Mouse (Mus musculus): ENCODE measurements around the gene Ide. TPM values are rescaled to one million over a fixed set of nuclear protein-coding genes. Genes with fewer than 3 reads are reported as not detected.
A peak's percentile ranks its signal among the peaks of the same experiment; 100 is the strongest.

Gene Ide
- polyA plus RNA-seq, 1 experiment from 2014 or later = 54.3 TPM

DNA sequence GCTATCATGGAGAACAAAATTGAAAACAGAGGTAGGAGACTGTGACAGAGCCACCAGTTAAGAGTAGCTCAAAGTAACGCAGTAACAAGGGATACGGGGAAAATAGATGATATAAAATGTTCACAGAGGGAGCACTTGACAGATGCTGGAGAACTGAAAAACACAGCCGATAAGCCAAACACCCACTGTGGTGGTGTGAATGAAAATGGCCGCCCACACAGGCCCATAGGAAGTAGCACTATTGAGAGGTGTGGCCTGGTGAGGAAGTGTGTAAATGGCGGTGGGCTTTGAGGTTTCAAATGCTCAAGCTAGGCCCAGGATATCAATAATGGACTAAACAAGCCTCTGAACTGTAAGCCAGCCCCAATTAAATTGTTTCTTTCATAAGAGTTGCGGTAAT lies 26.2 kb downstream of the Ide start:
- WGBS (ENCODE audit: missing documents) = 96% methylated on average over 6 of the region's 6 CpGs
- Histone ChIP-seq H3K79me2 (ENCODE audit: inconsistent target) (no peaks in the 10 kb centered on the region), H3K27ac (no peak overlapping the region), H3K4me3 (ENCODE audit: inconsistent target) (no peak overlapping the region), H3K36me3 (ENCODE audit: inconsistent target) (peaks cover 49% of the 10 kb centered on the region)

DNA sequence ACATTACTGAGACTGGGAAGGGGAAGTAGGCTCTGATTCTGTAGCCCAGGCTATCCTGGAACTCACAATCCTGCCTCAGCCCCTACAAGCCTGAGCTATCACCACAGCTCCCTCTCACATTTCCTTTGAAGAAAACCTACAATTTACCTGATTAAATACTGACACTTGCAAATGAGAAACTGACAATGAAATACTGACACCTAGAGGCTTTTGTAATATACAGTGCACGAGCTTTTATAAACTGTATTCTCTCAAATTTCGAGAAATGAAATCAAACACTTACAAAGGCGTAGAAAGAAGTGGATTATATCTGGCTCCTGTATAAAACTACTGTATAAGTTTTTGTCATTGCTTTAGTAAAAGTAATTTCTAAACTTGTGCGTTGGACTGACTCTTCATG lies 27.5 kb downstream of the Ide start:
- peaks cover 40% of the 10 kb centered on the region for H3K36me3 ChIP-seq (ENCODE audit: inconsistent target)
- H3K27ac ChIP-seq = no peak overlapping the region
- H3K4me3 ChIP-seq (ENCODE audit: inconsistent target) = no peak overlapping the region
- 95% methylated on average over 4 of the region's 4 CpGs for WGBS (ENCODE audit: missing documents)
- no peaks in the 10 kb centered on the region for H3K79me2 ChIP-seq (ENCODE audit: inconsistent target)

GRCm38 (mm10) chr19:37308941-37309340 lies 28.7 kb downstream of the Ide start:
- Histone ChIP-seq H3K79me2 (ENCODE audit: inconsistent target) (no peaks in the 10 kb centered on the region), H3K36me3 (ENCODE audit: inconsistent target) (peaks cover 28% of the 10 kb centered on the region), H3K4me3 (ENCODE audit: inconsistent target) (no peak overlapping the region), H3K27ac (no peak overlapping the region)
- WGBS (ENCODE audit: missing documents) = 98% methylated on average over 7 of the region's 7 CpGs

- Histone ChIP-seq H3K79me2 (ENCODE audit: inconsistent target) (no peaks in the 10 kb centered on the region), H3K36me3 (ENCODE audit: inconsistent target) (peaks cover 29% of the 10 kb centered on the region), H3K27ac (0 out of 2 replicates have a peak overlapping the region, but pooled peaks have one; percentile 3), H3K4me3 (ENCODE audit: inconsistent target) (no peak overlapping the region)
- WGBS (ENCODE audit: missing documents) = 76% methylated on average over 6 of the region's 6 CpGs
Observed at GRCm38 (mm10) chr19:37307826-37308545, 29.7 kb downstream of the Ide start.

DNA sequence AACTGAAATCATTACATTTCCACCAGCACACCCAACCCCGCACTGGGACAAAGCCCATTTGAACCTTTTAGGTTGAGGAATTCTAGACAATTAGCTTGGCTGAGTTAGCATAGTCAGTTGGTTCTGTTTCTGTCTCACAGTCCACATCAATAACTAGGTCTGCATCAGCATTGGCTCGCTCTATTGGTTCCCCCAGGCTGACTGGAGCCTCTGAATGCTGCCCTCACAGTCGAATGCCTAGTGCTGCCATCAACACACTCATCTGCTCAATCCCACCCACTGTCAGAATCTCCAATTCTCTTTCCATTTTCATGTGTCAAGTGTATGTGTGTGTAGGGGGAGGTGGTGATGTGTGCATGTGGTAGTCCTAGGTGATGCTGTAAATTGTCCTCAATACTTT lies 31.5 kb downstream of the Ide start:
- H3K79me2 ChIP-seq (ENCODE audit: inconsistent target) = no peaks in the 10 kb centered on the region
- H3K27ac ChIP-seq = no peak overlapping the region
- WGBS (ENCODE audit: missing documents) = 98% methylated on average over 3 of the region's 3 CpGs
- H3K36me3 ChIP-seq (ENCODE audit: inconsistent target) = peaks cover 18% of the 10 kb centered on the region; the same call in 1 of the 2 replicates
- H3K4me3 ChIP-seq (ENCODE audit: inconsistent target) = no peak overlapping the region

DNA sequence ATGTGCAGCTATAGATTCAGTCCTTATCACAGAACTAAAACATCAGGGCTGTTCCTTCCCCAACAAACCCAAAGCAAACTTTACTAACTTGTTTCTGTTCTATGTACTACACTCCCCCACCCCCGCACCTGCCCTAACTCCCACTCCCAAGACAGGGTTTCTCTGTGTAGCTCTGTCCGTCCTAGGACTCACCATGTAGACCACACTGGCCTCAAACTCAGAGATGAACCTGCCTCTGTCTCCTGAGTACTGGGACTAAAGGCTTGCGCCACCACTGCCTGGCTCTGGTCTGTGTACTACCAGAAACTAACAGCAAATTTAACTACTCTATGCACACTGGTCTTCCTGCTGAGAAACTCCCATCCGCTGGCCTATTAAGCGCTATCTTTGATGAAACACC lies 32.8 kb downstream of the Ide start:
- Histone ChIP-seq H3K79me2 (ENCODE audit: inconsistent target) (no peaks in the 10 kb centered on the region), H3K4me3 (ENCODE audit: inconsistent target) (no peak overlapping the region), H3K27ac (no peak overlapping the region), H3K36me3 (ENCODE audit: inconsistent target) (peaks cover 13% of the 10 kb centered on the region; the same call in 1 of the 2 replicates)
- 100% methylated on average over 5 of the region's 5 CpGs for WGBS (ENCODE audit: missing documents)

GRCm38 (mm10) chr19:37304006-37304405 lies 33.6 kb downstream of the Ide start:
- H3K36me3 ChIP-seq (ENCODE audit: inconsistent target) = peaks cover 8% of the 10 kb centered on the region; the same call in 1 of the 2 replicates
- no peaks in the 10 kb centered on the region for H3K79me2 ChIP-seq (ENCODE audit: inconsistent target)
- H3K27ac ChIP-seq = no peak overlapping the region
- WGBS (ENCODE audit: missing documents) = 95% methylated on average over 4 of the region's 4 CpGs
- no peak overlapping the region for H3K4me3 ChIP-seq (ENCODE audit: inconsistent target)

DNA sequence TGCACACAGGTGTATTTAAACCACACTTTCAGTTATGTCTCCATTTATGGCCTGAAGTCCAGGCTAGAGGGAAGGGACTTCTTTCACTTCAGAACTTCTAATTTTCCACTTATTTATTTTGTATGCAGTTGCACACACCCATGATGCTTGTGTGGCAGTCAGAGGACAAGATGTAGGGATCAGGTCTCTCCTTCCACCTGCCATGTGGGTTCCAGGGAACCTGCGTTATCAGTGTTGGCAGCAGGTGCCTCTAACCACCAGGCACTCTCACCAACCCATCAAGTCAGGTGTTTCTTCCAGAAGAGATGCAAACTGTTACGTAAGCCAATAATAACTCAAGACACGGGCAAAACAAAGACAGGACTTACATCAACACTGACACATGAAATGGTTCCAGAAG lies 35.9 kb downstream of the Ide start:
- WGBS (ENCODE audit: missing documents) = 86% methylated on average over 3 of the region's 3 CpGs
- Histone ChIP-seq H3K36me3 (ENCODE audit: inconsistent target) (0 out of 2 replicates have a peak, but pooled peaks cover 7% of the 10 kb centered on the region), H3K27ac (no peak overlapping the region), H3K79me2 (ENCODE audit: inconsistent target) (no peaks in the 10 kb centered on the region), H3K4me3 (ENCODE audit: inconsistent target) (no peak overlapping the region)

GRCm38 (mm10) chr19:37291676-37292075 lies 46.0 kb downstream of the Ide start:
- Histone ChIP-seq H3K79me2 (ENCODE audit: inconsistent target) (no peaks in the 10 kb centered on the region), H3K4me3 (ENCODE audit: inconsistent target) (no peak overlapping the region), H3K36me3 (ENCODE audit: inconsistent target) (peaks cover 7% of the 10 kb centered on the region; the same call in 1 of the 2 replicates), H3K27ac (no peak overlapping the region)
- 94% methylated on average over 4 of the region's 4 CpGs for WGBS (ENCODE audit: missing documents)

GRCm38 (mm10) chr19:37290906-37291305 lies 46.7 kb downstream of the Ide start:
- H3K79me2 ChIP-seq (ENCODE audit: inconsistent target) = no peaks in the 10 kb centered on the region
- peak overlapping the region; percentile 24 for H3K27ac ChIP-seq
- WGBS (ENCODE audit: missing documents) = 14% methylated on average over 8 of the region's 8 CpGs
- H3K4me3 ChIP-seq (ENCODE audit: inconsistent target) = no peak overlapping the region
- H3K36me3 ChIP-seq (ENCODE audit: inconsistent target) = peaks cover 7% of the 10 kb centered on the region; the same call in 1 of the 2 replicates

- 53% methylated on average over 9 of the region's 9 CpGs for WGBS (ENCODE audit: missing documents)
- no peak overlapping the region for H3K4me3 ChIP-seq (ENCODE audit: inconsistent target)
- no peaks in the 10 kb centered on the region for H3K79me2 ChIP-seq (ENCODE audit: inconsistent target)
- peaks cover 37% of the 10 kb centered on the region for H3K36me3 ChIP-seq (ENCODE audit: inconsistent target)
- H3K27ac ChIP-seq = peak overlapping the region; percentile 4; the same call in 1 of the 2 replicates
Observed at GRCm38 (mm10) chr19:37284775-37285174, 52.9 kb downstream of the Ide start.

GRCm38 (mm10) chr19:37283166-37283565 lies 54.5 kb downstream of the Ide start:
- Histone ChIP-seq H3K79me2 (ENCODE audit: inconsistent target) (no peaks in the 10 kb centered on the region), H3K27ac (no peak overlapping the region), H3K4me3 (ENCODE audit: inconsistent target) (no peak overlapping the region), H3K36me3 (ENCODE audit: inconsistent target) (peaks cover 53% of the 10 kb centered on the region)
- 98% methylated on average over 6 of the region's 6 CpGs for WGBS (ENCODE audit: missing documents)

- 91% methylated on average over 1 of the region's 1 CpGs for WGBS (ENCODE audit: missing documents)
- peaks cover 65% of the 10 kb centered on the region for H3K36me3 ChIP-seq (ENCODE audit: inconsistent target)
- no peak overlapping the region for H3K4me3 ChIP-seq (ENCODE audit: inconsistent target)
- H3K27ac ChIP-seq = no peak overlapping the region
- H3K79me2 ChIP-seq (ENCODE audit: inconsistent target) = no peaks in the 10 kb centered on the region
Observed at GRCm38 (mm10) chr19:37281710-37282109, 55.9 kb downstream of the Ide start.

- Histone ChIP-seq H3K27ac (no peak overlapping the region), H3K79me2 (ENCODE audit: inconsistent target) (no peaks in the 10 kb centered on the region), H3K4me3 (ENCODE audit: inconsistent target) (no peak overlapping the region), H3K36me3 (ENCODE audit: inconsistent target) (peaks cover 74% of the 10 kb centered on the region)
- WGBS (ENCODE audit: missing documents) = 100% methylated on average over 1 of the region's 1 CpGs
Observed at GRCm38 (mm10) chr19:37279194-37279593, 58.5 kb downstream of the Ide start.

GRCm38 (mm10) chr19:37275555-37275954 lies 62.1 kb downstream of the Ide start:
- Histone ChIP-seq H3K27ac (no peak overlapping the region), H3K36me3 (ENCODE audit: inconsistent target) (peaks cover 55% of the 10 kb centered on the region), H3K4me3 (ENCODE audit: inconsistent target) (no peak overlapping the region), H3K79me2 (ENCODE audit: inconsistent target) (no peaks in the 10 kb centered on the region)
- 90% methylated on average over 9 of the region's 9 CpGs for WGBS (ENCODE audit: missing documents)
